Mouse (Mus musculus) ovary, postnatal 14 days (tissue): ENCODE results near the gene Ror2.

Experiments used
- DNase-seq: peaks from one replicate; pipeline ENCODE4 v3.0.0; 2022; ENCODE audit warnings: low spot score

The Ror2 gene

GRCm38 (mm10) chr13:53194306-53194705, 91.6 kb downstream of the Ror2 start:
- DNase-seq = no peak

GRCm38 (mm10) chr13:53193713-53194112, 92.2 kb downstream of the Ror2 start:
- no peak for DNase-seq

DNA sequence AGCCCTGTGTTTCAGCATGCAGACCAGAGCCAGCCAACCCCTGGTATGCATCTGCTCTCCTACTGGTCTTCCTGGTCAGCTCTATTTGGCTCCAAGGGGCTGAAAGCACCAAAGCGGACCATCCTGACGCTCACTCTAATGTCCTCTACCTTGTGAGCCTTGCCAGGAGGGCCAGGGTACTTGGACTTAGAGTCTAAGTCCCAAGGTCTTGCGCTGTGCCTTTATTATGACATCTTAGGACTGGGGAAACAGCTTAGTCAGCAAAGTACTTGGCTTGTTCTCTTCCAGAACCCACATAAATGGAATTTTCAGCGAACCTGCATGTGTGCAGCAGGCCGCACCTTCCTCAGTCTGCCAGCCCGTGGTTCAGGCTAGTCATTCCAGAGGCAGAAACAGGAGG, 93.6 kb downstream of the Ror2 start:
- DNase-seq = no peak

DNA sequence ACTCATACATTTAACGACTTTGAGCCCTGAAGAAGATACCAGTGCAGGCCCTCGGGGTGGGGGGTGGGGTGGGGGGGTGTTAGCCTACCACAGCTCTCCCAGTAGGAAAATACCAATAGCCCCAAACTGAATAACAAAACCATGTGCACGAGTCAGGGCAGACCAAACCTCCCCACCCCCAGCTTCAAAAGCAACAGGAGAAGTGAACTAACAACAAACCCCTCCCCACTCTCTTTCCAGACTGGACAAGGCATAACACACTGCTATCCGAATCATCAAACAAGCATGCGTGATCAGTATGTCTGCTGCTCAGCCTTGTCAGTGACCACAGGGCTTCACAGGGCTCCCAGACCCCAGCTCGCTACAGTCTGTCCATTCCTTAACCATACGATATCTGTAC, 94.3 kb downstream of the Ror2 start:
- DNase-seq = no peak

- DNase-seq = no peak
Measured at GRCm38 (mm10) chr13:53188935-53189334, 97.0 kb downstream of the Ror2 start.

GRCm38 (mm10) chr13:53184858-53185257, 101.1 kb downstream of the Ror2 start:
- DNase-seq = no peak

DNA sequence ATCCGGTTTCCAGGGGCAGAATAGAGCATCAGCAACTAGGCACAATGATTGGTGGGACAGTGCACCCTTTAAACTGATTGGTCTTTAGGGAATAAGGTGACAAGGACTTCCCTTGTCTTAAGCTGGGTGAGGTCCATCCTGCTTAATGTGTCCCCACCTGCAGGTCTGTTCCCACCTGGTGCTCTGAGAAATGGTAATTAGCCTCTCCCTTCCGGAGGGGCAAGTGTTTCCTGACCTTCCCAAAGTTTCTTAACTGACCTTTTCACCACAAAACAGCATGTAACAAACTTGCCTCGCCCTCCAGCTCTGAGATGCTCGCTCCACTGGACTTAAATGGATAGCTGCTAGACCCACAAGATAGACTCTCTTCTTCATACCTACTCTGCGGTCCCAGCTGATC, 101.8 kb downstream of the Ror2 start:
- DNase-seq = no peak

GRCm38 (mm10) chr13:53183161-53183577, 102.8 kb downstream of the Ror2 start:
- DNase-seq = no peak

GRCm38 (mm10) chr13:53178594-53178993, 107.3 kb downstream of the Ror2 start:
- no peak for DNase-seq

GRCm38 (mm10) chr13:53178171-53178570, 107.8 kb downstream of the Ror2 start:
- DNase-seq = no peak

DNA sequence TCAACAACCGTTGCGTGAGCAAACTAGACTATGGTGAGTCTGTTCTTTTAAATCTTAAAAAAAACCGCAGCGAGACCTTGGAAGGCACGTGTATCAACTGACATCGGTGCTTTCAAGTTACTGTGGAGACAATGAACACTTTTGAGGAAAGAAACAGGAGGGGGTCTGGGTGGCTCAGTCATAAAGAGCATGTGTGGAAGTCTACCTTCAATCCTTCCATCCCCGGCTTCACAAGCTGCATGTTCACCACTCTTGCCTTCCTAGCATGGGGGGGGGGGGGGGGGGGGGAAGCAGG, 108.6 kb downstream of the Ror2 start:
- DNase-seq = no peak

GRCm38 (mm10) chr13:53176695-53177423, 109.1 kb downstream of the Ror2 start:
- no peak for DNase-seq

- DNase-seq = no peak
Measured at GRCm38 (mm10) chr13:53175041-53175440, 110.9 kb downstream of the Ror2 start.

- no peak for DNase-seq
Measured at GRCm38 (mm10) chr13:53163671-53164070, 122.3 kb downstream of the Ror2 start.

DNA sequence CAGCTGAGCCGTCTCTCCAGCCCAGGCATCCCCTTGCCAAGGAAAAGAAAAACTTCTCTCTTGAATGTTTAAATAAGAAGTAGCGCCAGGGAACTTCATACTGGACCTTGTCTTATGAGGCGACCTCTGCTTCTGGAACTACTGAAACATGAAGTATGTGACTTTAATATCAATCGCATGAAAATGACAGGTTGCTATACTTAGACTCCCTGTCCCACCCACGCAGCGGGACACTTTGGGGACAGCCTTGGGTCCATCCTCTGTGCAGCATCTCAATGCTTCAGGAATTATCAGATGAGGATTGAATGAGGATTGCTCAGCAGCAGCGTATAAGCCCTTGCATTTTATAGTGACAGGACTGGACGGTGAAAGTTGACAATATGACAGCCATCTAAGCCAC, 122.9 kb downstream of the Ror2 start:
- no peak for DNase-seq

DNA sequence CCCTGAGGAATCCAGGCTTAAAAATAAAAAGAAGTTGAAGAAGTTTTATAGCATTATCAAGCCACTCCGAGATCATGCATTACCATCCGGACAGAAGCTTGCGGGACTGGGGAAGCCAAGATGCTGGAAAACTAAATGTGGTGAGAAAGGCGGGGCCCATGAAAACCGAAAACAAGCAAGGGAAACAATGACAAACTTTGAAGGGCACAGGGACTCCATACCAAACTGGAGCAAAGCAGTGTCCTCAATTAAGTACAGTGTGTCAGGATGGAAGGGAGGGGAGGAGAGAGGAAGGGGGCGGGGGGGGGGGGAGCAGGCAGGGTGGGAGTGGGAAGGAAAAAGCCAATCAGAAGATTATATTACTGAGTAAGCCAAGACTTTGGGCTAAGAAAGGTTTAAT, 126.4 kb downstream of the Ror2 start:
- DNase-seq = no peak

- DNase-seq = no peak
Measured at GRCm38 (mm10) chr13:53158405-53159005, 127.4 kb downstream of the Ror2 start.

GRCm38 (mm10) chr13:53156911-53157310, 129.0 kb downstream of the Ror2 start:
- DNase-seq = no peak

DNA sequence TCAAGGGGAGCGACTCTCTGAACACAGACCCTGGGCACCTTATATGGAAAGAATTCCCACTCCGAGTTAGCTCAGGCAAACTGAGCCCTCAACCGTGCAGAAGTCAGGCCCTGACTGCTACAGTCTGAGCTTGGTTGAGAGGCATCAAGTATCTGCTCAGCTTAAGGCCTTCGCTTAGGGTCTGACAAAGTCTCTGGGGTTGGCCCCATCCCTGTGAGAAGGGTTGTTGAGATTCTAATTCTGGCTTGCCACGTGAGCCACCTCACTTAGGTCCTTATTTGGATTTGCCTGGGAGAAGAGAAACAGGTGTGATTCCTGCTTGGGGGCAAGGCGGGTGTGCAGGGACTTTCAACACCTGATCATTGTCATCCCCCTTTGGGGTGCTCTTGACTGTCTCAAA, 129.6 kb downstream of the Ror2 start:
- no peak for DNase-seq

DNA sequence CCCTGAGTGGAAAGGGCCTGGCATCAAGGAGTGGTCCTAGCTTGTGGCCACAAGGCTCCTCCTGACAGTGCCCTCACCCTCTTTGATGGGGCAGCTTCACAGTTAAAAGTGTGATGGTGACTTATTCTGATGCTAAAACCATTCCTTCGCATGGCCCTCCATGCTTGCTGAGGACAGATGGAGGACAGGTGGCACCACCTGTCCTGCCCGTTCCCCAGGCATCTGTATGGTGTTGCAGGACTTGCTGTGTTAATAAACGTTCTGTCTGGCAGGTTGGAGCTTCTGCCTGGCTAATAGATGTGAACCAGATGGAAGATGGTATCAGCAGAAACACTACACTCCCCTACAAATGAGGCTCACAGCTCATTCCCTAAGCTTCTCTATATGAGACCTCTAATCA, 140.4 kb downstream of the Ror2 start:
- no peak for DNase-seq

- no peak for DNase-seq
Measured at GRCm38 (mm10) chr13:53143076-53143475, 142.8 kb downstream of the Ror2 start.

GRCm38 (mm10) chr13:53142268-53142667, 143.7 kb downstream of the Ror2 start:
- peak; percentile 31 for DNase-seq

GRCm38 (mm10) chr13:53140298-53140697, 145.6 kb downstream of the Ror2 start:
- DNase-seq = no peak

DNA sequence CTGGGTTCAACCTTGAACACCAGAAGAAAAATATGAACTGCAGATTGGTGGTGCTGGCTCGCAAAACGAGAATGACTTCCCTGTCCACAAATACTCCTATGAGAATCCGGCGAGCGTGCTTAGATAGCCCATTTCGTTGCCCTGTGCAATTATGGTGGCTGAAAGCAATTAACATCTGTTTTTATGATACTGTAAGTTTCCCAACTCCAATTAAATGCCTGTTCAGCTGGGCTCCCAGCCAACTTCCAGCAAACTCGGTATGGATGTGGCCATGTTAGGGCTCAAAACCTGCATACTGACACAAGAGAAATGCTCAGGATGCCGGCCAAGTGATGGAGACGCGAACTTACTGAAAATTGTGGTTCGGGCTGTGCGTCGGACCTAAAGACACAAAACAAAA, 155.4 kb downstream of the Ror2 start:
- no peak for DNase-seq
